Mouse (Mus musculus) MEL (cell line): ENCODE measurements around the gene Znrf3.

Experiments used
- CHD1 ChIP-seq: IDR thresholded peaks from 2 replicates; pipeline ENCODE4 v1.6.1; 2012; ENCODE audit warnings: low read depth, mild to moderate bottlenecking, inconsistent platforms, low read length, improper control_type of control experiment
- CTCF ChIP-seq, 3 experiments: IDR thresholded peaks in 2 of 3; conservative IDR thresholded peaks in 1 of 3; 2 replicates each; pipeline ENCODE4 v1.5.1; 2011 to 2012; ENCODE audit warnings: low read length in 3 of 3, low read depth in 2 of 3, mild to moderate bottlenecking in 2 of 3, improper control_type of control experiment in 1 of 3, inconsistent platforms in 1 of 3, mixed read lengths in 1 of 3, moderate library complexity in 1 of 3; ENCODE audit not compliant: control insufficient read depth in 1 of 3, insufficient read depth in 1 of 3, poor library complexity in 1 of 3, severe bottlenecking in 1 of 3
- ELF1 ChIP-seq: IDR thresholded peaks from 2 replicates; pipeline ENCODE4 v1.6.1; 2014; ENCODE audit warnings: low read depth, mild to moderate bottlenecking, inconsistent platforms, low read length, improper control_type of control experiment, moderate library complexity
- EP300 ChIP-seq, 2 experiments: IDR thresholded peaks; 2 replicates each; pipeline ENCODE4 v1.6.1; 2011; ENCODE audit warnings: improper control_type of control experiment in 2 of 2, low read length in 2 of 2, low read depth in 1 of 2, mild to moderate bottlenecking in 1 of 2
- MAX ChIP-seq: IDR thresholded peaks from 2 replicates; pipeline ENCODE4 v1.6.1; 2011; ENCODE audit warnings: low read length, improper control_type of control experiment
- MAZ ChIP-seq: IDR thresholded peaks from 2 replicates; pipeline ENCODE4 v1.6.1; 2012; ENCODE audit warnings: low read depth, mild to moderate bottlenecking, inconsistent platforms, low read length, improper control_type of control experiment
- MXI1 ChIP-seq: IDR thresholded peaks from 2 replicates; pipeline ENCODE4 v1.6.1; 2011; ENCODE audit warnings: mild to moderate bottlenecking, low read depth, low read length, improper control_type of control experiment
- POLR2A ChIP-seq, 2 experiments: IDR thresholded peaks; 2 replicates each; pipeline ENCODE4 v1.6.1; 2011 to 2012; ENCODE audit warnings: low read length in 2 of 2, mild to moderate bottlenecking in 2 of 2, control low read depth in 1 of 2, improper control_type of control experiment in 1 of 2, low read depth in 1 of 2, moderate library complexity in 1 of 2; ENCODE audit not compliant: control insufficient read depth in 1 of 2, insufficient read depth in 1 of 2, poor library complexity in 1 of 2
- RAD21 ChIP-seq: IDR thresholded peaks from 2 replicates; pipeline ENCODE4 v1.6.1; 2011; ENCODE audit warnings: mild to moderate bottlenecking, low read depth, low read length, improper control_type of control experiment
- USF1 ChIP-seq: IDR thresholded peaks from 2 replicates; pipeline ENCODE4 v1.6.1; 2014; ENCODE audit warnings: low read depth, mild to moderate bottlenecking, inconsistent platforms, low read length, improper control_type of control experiment, moderate library complexity

DNA sequence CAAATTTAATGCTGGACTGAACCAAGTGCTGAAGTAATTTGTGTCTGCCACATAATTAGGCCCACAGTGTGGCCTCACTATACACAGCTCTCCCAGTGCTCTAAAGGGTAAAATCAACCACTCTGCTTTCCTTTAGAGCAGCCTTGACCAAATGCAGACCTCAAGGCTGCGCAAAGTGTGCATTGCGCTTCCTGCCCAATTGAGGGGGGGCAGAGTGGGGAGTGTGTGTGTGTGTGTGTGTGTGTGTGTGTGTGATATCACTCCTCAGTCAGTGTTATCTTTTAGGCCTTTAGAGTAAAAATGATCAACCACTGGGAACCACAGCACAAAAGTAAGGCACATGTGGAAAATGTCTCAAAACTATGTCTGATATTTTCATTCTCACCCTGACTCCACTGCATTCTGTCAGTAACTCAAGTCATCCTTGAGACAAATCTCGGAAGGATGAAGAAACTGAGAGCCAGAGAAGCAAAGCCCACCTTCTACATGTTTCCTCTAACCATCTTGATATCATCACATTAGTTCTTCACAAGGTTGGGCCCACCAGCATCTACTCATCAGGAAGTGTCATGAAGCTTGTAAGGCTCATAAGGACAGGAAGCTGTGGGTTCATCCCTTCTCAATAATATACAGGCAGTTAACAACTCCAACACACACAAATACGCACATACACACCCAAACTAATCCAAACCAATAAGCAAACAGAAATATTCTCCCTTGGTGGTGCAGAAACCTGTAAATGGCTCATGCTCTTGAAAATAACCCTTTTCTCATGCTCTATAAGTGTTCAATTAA, 15.1 kb downstream of the Znrf3 start:
- TF ChIP-seq POLR2A (IDR thresholded peaks at IDR 0.05; ENCODE audit: control insufficient read depth in 1 of 2, insufficient read depth in 1 of 2, low read depth in 1 of 2, low read length in 2 of 2, poor library complexity in 1 of 2) (no peak), CTCF (IDR thresholded peaks at IDR 0.05 in 2 of 3, conservative IDR thresholded peaks at IDR 0.05 in 1 of 3; ENCODE audit: control insufficient read depth in 1 of 3, insufficient read depth in 1 of 3, low read depth in 2 of 3, low read length in 3 of 3, poor library complexity in 1 of 3, severe bottlenecking in 1 of 3) (no peak), EP300 (IDR thresholded peaks at IDR 0.05; ENCODE audit: low read depth in 1 of 2, low read length in 2 of 2) (peak in 1 of 2 experiments; percentile 17; a peak in 1 of 4 replicates), USF1 (no peak), ELF1 (no peak), MXI1 (no peak), CHD1 (no peak), RAD21 (no peak), MAX (0 out of 2 replicates have a peak, but pooled peaks have one; percentile 15), MAZ (no peak)
